Comparison of ENCODE assay signal across 18 mouse cellular contexts in genomic region chr8:106310026-106310652, GRCm38 (mm10). TPM values are rescaled to one million over a fixed set of nuclear protein-coding genes. Genes with fewer than 3 reads are reported as not detected.
DNase-seq lines count a peak whose midpoint lies in the region; ATAC-seq lines count a peak whose summit lies in the region.
"Had no signal": no experiment of that assay in that cellular context is flagged by ENCODE, and none has a peak within 500 bp of the region (broad histone marks: within the 10 kb centered on the region; RNA-seq: fewer than 3 reads in every experiment).

No protein-coding gene starts in this region.

- peak; percentile 65 for ATAC-seq in frontal cortex, adult (ENCODE audit: low TSS enrichment)
- ATAC-seq: forebrain, embryonic 14.5 days; forebrain, postnatal 0 days; intestine, embryonic 15.5 days had no signal

- DNase-seq in frontal cortex, postnatal 36 days (ENCODE audit: low spot score in 2 of 2), result no peak
- peak; percentile 10 to 21 for DNase-seq in spleen, postnatal 36 days (ENCODE audit: low spot score in 2 of 2)
- DNase-seq in spleen, postnatal 4 days (ENCODE audit: low spot score in 2 of 2), result no peak
- DNase-seq in induced T-regulatory cell, adult 2 months (ENCODE audit: low read depth), result peak; percentile 16
- no peak for DNase-seq in gastrocnemius, postnatal 14 days
- DNase-seq in cerebellum, adult 9-11 months, result no peak
- DNase-seq: adrenal gland, adult 2 months; adrenal gland, postnatal 14 days; cerebellum, adult 11-12 months; cerebellum, adult 8-10 months; cerebellum, postnatal 25 days; forebrain, postnatal 0 days; gastrocnemius, postnatal 10 days; heart, adult 2 months; kidney, adult 11 months had no signal

- intact Hi-C loops in gastrocnemius, postnatal 14 days (cut with DNase I; ENCODE audit: low total_unique reads), result no loop called here

RNA-seq across cellular contexts. Expression of gene Smpd3, which starts 27.6 kb away (rescaled TPM):
- total RNA-seq in gastrocnemius, postnatal 14 days (2021), result 1 to 10 TPM; 1.4 TPM

Comparison
In these comparisons a context has a peak if more than half of its experiments do, and no peak if none do; other contexts are left out.
1. DNase-seq: peak in spleen, postnatal 36 days (2 of 2) and induced T-regulatory cell, adult 2 months (single experiment); none in frontal cortex, postnatal 36 days (0 of 2), spleen, postnatal 4 days (0 of 2), gastrocnemius, postnatal 14 days (single experiment) and cerebellum, adult 9-11 months (single experiment).